Mouse (Mus musculus) gastrocnemius, adult 2 months (tissue): ENCODE results near the gene Sumf1. TPM values are rescaled to one million over a fixed set of nuclear protein-coding genes. Genes with fewer than 3 reads are reported as not detected.
A peak's percentile ranks its signal among the peaks of the same experiment; 100 is the strongest.

Source experiments
- DNase-seq: peaks from one replicate; pipeline ENCODE4 v3.0.0; 2022
- H3K27ac ChIP-seq: fragments of 200-600 bp; 2 replicates; pipeline ENCODE4 v1.8.1; 2022; ENCODE audit warnings: mild to moderate bottlenecking
- H3K4me3 ChIP-seq: fragments of 200-600 bp; 2 replicates; pipeline ENCODE4 v1.8.1; 2022; ENCODE audit warnings: mild to moderate bottlenecking, moderate library complexity
- CTCF ChIP-seq: fragments of 200-600 bp; IDR thresholded peaks from 2 replicates; pipeline ENCODE4 v1.8.1; 2022; ENCODE audit warnings: antibody characterized with exemption, mild to moderate bottlenecking, moderate library complexity
- intact Hi-C: fragments of 180-260 bp; cut with DNase I; formaldehyde crosslinking; loops from one replicate; pipeline ENCODE4 v1.15.1; 2025
- total RNA-seq, 2 experiments: library from RNA; stranded (reverse); gene quantifications; 2 replicates each; pipeline ENCODE4 v1.2.3; 2021

Sumf1 gene
- total RNA-seq, 2 experiments from 2014 or later = 7.4 to 9.4 TPM

- DNase-seq = no peak
- intact Hi-C loops = no loop called here
- Histone ChIP-seq H3K27ac (no peak overlapping the region), H3K4me3 (no peak overlapping the region)
- TF ChIP-seq CTCF = no peak
These were observed 92.7 kb downstream of the Sumf1 start for GRCm38 (mm10) chr6:108092646-108093045.

GRCm38 (mm10) chr6:108091296-108091695, 94.1 kb downstream of the Sumf1 start:
- intact Hi-C loops = no loop called here
- no peak for DNase-seq
- Histone ChIP-seq H3K27ac (no peak overlapping the region), H3K4me3 (no peak overlapping the region)
- no peak for TF ChIP-seq CTCF

- H3K4me3 ChIP-seq = no peak overlapping the region
- H3K27ac ChIP-seq = no peak overlapping the region
- no peak for DNase-seq
- intact Hi-C loops = no loop called here
- TF ChIP-seq CTCF = no peak
These were observed 109.5 kb downstream of the Sumf1 start for GRCm38 (mm10) chr6:108075857-108076256.

GRCm38 (mm10) chr6:108074624-108075023, 110.8 kb downstream of the Sumf1 start:
- intact Hi-C loops = no loop called here
- no peak for TF ChIP-seq CTCF
- Histone ChIP-seq H3K27ac (no peak overlapping the region), H3K4me3 (no peak overlapping the region)
- no peak for DNase-seq

- no peak for TF ChIP-seq CTCF
- intact Hi-C loops = no loop called here
- no peak for DNase-seq
- H3K4me3 ChIP-seq = no peak overlapping the region
- no peak overlapping the region for H3K27ac ChIP-seq
These were observed 111.5 kb downstream of the Sumf1 start for GRCm38 (mm10) chr6:108073931-108074330.

GRCm38 (mm10) chr6:108073071-108073470, 112.3 kb downstream of the Sumf1 start:
- no peak for TF ChIP-seq CTCF
- no peak for DNase-seq
- H3K27ac ChIP-seq = no peak overlapping the region
- intact Hi-C loops = no loop called here
- no peak overlapping the region for H3K4me3 ChIP-seq

GRCm38 (mm10) chr6:108070947-108071346, 114.4 kb downstream of the Sumf1 start:
- DNase-seq = no peak
- Histone ChIP-seq H3K27ac (no peak overlapping the region), H3K4me3 (no peak overlapping the region)
- intact Hi-C loops = no loop called here
- TF ChIP-seq CTCF = no peak

- H3K4me3 ChIP-seq = peak overlapping the region; percentile 87
- peak overlapping the region; percentile 95 for H3K27ac ChIP-seq
- intact Hi-C loops = no loop called here
- peak; percentile 75 for DNase-seq
- peak; percentile 55 for TF ChIP-seq CTCF
These were observed 119.8 kb downstream of the Sumf1 start for GRCm38 (mm10) chr6:108065583-108065982.

- TF ChIP-seq CTCF = peak; percentile 24; the same call in 1 of the 2 replicates
- intact Hi-C loops = loop anchor here (5.0 kb wide), 1 partner anchor 1263 kb away; the partner anchor contains the start of gene Crbn
- Histone ChIP-seq H3K27ac (peak within 1 kb of the TSS; percentile 95), H3K4me3 (peak within 1 kb of the TSS; percentile 87)
- peak; percentile 98 for DNase-seq
These were observed 120.4 kb downstream of the Sumf1 start, which contains the start of gene Setmar for GRCm38 (mm10) chr6:108064918-108065526. Setmar (plus strand) TSS chr6:108065045.

- TF ChIP-seq CTCF = no peak
- intact Hi-C loops = loop anchor here (5.0 kb wide), 1 partner anchor 1259 kb away; the partner anchor contains the start of gene Crbn
- no peak for DNase-seq
- H3K4me3 ChIP-seq = no peak overlapping the region
- no peak overlapping the region for H3K27ac ChIP-seq
These were observed 124.3 kb downstream of the Sumf1 start for GRCm38 (mm10) chr6:108061121-108061520.

GRCm38 (mm10) chr6:108058066-108058465, 127.3 kb downstream of the Sumf1 start:
- DNase-seq = no peak
- TF ChIP-seq CTCF = no peak
- intact Hi-C loops = no loop called here

GRCm38 (mm10) chr6:108057353-108057752, 128.0 kb downstream of the Sumf1 start:
- intact Hi-C loops = no loop called here
- no peak overlapping the region for H3K27ac ChIP-seq

More at GRCm38 (mm10) chr6:108058066-108058465, 127.3 kb downstream of the Sumf1 start:
- Histone ChIP-seq H3K4me3 (no peak overlapping the region), H3K27ac (no peak overlapping the region)

More at GRCm38 (mm10) chr6:108057353-108057752, 128.0 kb downstream of the Sumf1 start:
- no peak for DNase-seq
- H3K4me3 ChIP-seq = no peak overlapping the region
- no peak for TF ChIP-seq CTCF

Other genes with a start within 250 kb of the Sumf1 start
- gene Setmar, start 120.5 kb downstream of the Sumf1 start, total RNA-seq = 1 to 10 TPM; 4.3 to 5.2 TPM
- gene Itpr1, start 27.5 kb upstream of the Sumf1 start, total RNA-seq = 10 to 100 TPM; 14.1 to 21.3 TPM